Mouse (Mus musculus): ENCODE results near the gene Ank2.

DNA sequence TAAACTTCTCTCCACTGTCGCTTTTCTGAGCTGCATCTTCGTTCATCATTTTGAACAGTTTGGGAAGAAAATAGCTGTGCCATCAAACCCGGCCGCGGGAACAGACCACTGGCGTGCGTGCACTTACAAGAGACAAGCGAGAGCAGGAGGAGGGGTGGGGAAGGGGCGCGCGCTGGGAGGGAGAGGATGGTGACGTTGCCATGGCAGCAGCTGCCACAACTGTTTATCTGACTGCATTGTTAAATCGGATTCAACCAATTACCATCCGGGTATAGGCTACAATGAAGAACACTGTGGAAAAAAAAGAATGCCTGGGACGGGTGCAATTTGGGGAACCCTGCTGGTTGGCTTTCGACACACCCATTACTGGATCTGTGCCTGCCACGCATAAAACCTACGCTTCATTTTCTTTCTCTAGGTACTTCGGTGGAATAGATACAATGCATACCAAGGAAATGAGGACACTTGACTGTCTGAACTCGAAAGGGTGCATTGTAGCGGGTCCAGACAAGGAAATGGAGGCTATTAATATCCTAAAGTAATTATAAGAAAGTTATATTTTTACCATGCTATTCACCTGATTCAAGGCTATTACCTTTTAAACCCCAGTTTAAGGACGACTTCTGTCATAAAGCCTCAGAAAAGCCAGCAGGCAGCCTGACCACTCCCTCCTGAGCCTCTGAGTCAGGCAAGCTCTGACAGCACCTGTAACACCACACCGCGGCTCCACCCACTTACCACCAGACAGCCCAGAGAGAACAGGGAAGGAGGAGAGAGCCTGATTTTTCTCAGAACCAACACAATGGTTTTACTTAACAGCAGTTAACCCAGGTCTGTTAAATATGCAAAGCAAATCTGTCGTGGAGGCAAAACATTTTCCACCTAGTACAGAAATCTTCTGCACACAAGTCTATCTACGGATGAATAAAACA lies 273.1 kb downstream of the Ank2 start:
- TF ChIP-seq GATA1 (IDR thresholded peaks at IDR 0.05; ENCODE audit: low read length) (no peak), TAL1 (IDR thresholded peaks at IDR 0.05; ENCODE audit: low read length) (no peak)
